Mouse (Mus musculus): Measurements from ENCODE around the gene Gabrg3.

DNA sequence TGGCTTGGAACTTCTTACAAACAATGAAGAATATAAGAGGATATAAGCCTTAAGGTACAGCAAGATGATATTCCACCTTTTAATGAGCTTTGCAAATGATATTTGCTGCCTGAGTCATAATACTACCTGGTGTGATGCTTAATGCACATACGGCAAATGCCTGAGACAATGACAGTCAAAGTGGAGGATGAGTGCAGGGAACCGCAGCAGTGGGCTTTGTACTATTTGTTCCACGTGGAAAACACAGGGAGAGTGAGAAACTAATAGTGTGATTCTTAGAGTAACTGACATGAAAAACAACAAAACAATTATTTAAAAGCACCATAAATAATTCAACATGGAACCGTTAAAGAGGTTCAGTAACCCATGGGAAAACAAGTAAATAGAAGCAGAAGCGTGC lies 236.2 kb downstream of the Gabrg3 start:
- TF ChIP-seq CTCF (IDR thresholded peaks at IDR 0.05; ENCODE audit: low read depth, low read length) (no peak), POLR2A (IDR thresholded peaks at IDR 0.05; ENCODE audit: borderline replicate concordance, low read depth, low read length) (no peak)
